8 mouse cellular contexts compared by ENCODE assay signal in genomic region chr2:158886571-158886970, GRCm38 (mm10).
DNase-seq lines count a peak whose midpoint lies in the region; ATAC-seq and TF ChIP-seq lines count a peak whose summit lies in the region.

No protein-coding gene starts in this region.

- TF ChIP-seq CTCF in lung, embryonic 14.5 days (IDR thresholded peaks at IDR 0.05; ENCODE audit: low read depth) = peak; percentile 56

- H3K4me1 ChIP-seq in forebrain, embryonic 14.5 days (ENCODE audit: control insufficient read depth, insufficient read depth, low read length) = no peaks in the 10 kb centered on the region
- H3K4me1 ChIP-seq in forebrain, embryonic 11.5 days (replicated peaks; ENCODE audit: control insufficient read depth, insufficient read depth, low read length) = no peaks in the 10 kb centered on the region
- no peaks in the 10 kb centered on the region for H3K4me1 ChIP-seq in neural tube, embryonic 11.5 days (ENCODE audit: control insufficient read depth, insufficient read depth, low read length)
- no peaks in the 10 kb centered on the region for H3K4me1 ChIP-seq in neural tube, embryonic 15.5 days
- no peaks in the 10 kb centered on the region for H3K4me1 ChIP-seq in lung, embryonic 14.5 days (ENCODE audit: insufficient read depth)

- no peaks in the 10 kb centered on the region for H3K36me3 ChIP-seq in forebrain, embryonic 14.5 days (ENCODE audit: control insufficient read depth, insufficient read depth, low read length)
- no peaks in the 10 kb centered on the region for H3K36me3 ChIP-seq in forebrain, embryonic 11.5 days (ENCODE audit: control insufficient read depth, insufficient read depth, low read length)
- H3K36me3 ChIP-seq in neural tube, embryonic 11.5 days (ENCODE audit: control insufficient read depth, insufficient read depth, low read length) = no peaks in the 10 kb centered on the region
- no peaks in the 10 kb centered on the region for H3K36me3 ChIP-seq in neural tube, embryonic 15.5 days
- no peaks in the 10 kb centered on the region for H3K36me3 ChIP-seq in lung, embryonic 14.5 days (ENCODE audit: insufficient read depth)

- peak; percentile 35 for DNase-seq in forebrain, embryonic 14.5 days (ENCODE audit: low spot score)
- DNase-seq in forebrain, embryonic 11.5 days (ENCODE audit: low spot score) = no peak
- peak; percentile 57 for DNase-seq in neural tube, embryonic 11.5 days (ENCODE audit: low spot score)
- peak; percentile 62 for DNase-seq in lung, embryonic 14.5 days
- peak; percentile 73 for DNase-seq in thymus, postnatal 4 days
- no peak for DNase-seq in spleen, adult 18-20 months
- DNase-seq in right cerebral cortex, postnatal 14 days = no peak

- H3K27ac ChIP-seq in forebrain, embryonic 14.5 days (ENCODE audit: low read depth, low read length) = no peak overlapping the region
- H3K27ac ChIP-seq in forebrain, embryonic 11.5 days (ENCODE audit: low read depth, low read length) = no peak overlapping the region
- H3K27ac ChIP-seq in neural tube, embryonic 11.5 days (ENCODE audit: low read depth, low read length) = no peak overlapping the region
- H3K27ac ChIP-seq in neural tube, embryonic 15.5 days (replicated peaks) = no peak overlapping the region
- no peak overlapping the region for H3K27ac ChIP-seq in lung, embryonic 14.5 days (ENCODE audit: low read depth)

- no peak overlapping the region for H3K4me2 ChIP-seq in forebrain, embryonic 14.5 days (ENCODE audit: low read length)
- no peak overlapping the region for H3K4me2 ChIP-seq in forebrain, embryonic 11.5 days (ENCODE audit: low read depth, low read length, severe bottlenecking)
- H3K4me2 ChIP-seq in neural tube, embryonic 11.5 days (ENCODE audit: low read depth) = no peak overlapping the region
- no peak overlapping the region for H3K4me2 ChIP-seq in neural tube, embryonic 15.5 days
- H3K4me2 ChIP-seq in lung, embryonic 14.5 days = no peak overlapping the region

- H3K4me3 ChIP-seq in forebrain, embryonic 14.5 days (ENCODE audit: low read depth, low read length) = no peak overlapping the region
- H3K4me3 ChIP-seq in forebrain, embryonic 11.5 days (ENCODE audit: low read depth, low read length) = no peak overlapping the region
- no peak overlapping the region for H3K4me3 ChIP-seq in neural tube, embryonic 11.5 days (ENCODE audit: low read depth, low read length)
- H3K4me3 ChIP-seq in neural tube, embryonic 15.5 days (replicated peaks) = no peak overlapping the region
- H3K4me3 ChIP-seq in lung, embryonic 14.5 days (ENCODE audit: low read depth, low read length) = no peak overlapping the region

- WGBS in forebrain, embryonic 14.5 days = 49% methylated on average over 6 of the region's 6 CpGs
- 51% methylated on average over 6 of the region's 6 CpGs for WGBS in forebrain, embryonic 11.5 days
- WGBS in neural tube, embryonic 11.5 days = 58% methylated on average over 6 of the region's 6 CpGs
- 58% methylated on average over 6 of the region's 6 CpGs for WGBS in neural tube, embryonic 15.5 days
- 52% methylated on average over 6 of the region's 6 CpGs for WGBS in lung, embryonic 14.5 days

- no peak for ATAC-seq in forebrain, embryonic 14.5 days
- ATAC-seq in forebrain, embryonic 11.5 days (replicated peaks; ENCODE audit: low FRiP score) = no peak
- ATAC-seq in neural tube, embryonic 11.5 days (ENCODE audit: insufficient read depth, low FRiP score, low TSS enrichment) = no peak
- ATAC-seq in neural tube, embryonic 15.5 days (ENCODE audit: low FRiP score) = no peak
- no peak for ATAC-seq in lung, embryonic 14.5 days (ENCODE audit: insufficient read depth)

- no peaks in the 10 kb centered on the region for H3K9me3 ChIP-seq in forebrain, embryonic 14.5 days (replicated peaks; ENCODE audit: control insufficient read depth, low read length)
- no peaks in the 10 kb centered on the region for H3K9me3 ChIP-seq in forebrain, embryonic 11.5 days (ENCODE audit: control insufficient read depth, low read length)
- H3K9me3 ChIP-seq in neural tube, embryonic 11.5 days (ENCODE audit: control insufficient read depth, low read length) = no peaks in the 10 kb centered on the region
- H3K9me3 ChIP-seq in neural tube, embryonic 15.5 days (replicated peaks) = no peaks in the 10 kb centered on the region
- no peaks in the 10 kb centered on the region for H3K9me3 ChIP-seq in lung, embryonic 14.5 days (ENCODE audit: low read depth, low read length)

- no peaks in the 10 kb centered on the region for H3K27me3 ChIP-seq in forebrain, embryonic 14.5 days (replicated peaks; ENCODE audit: control insufficient read depth, insufficient read depth, low read length)
- no peaks in the 10 kb centered on the region for H3K27me3 ChIP-seq in forebrain, embryonic 11.5 days (ENCODE audit: control insufficient read depth, insufficient read depth, low read length)
- H3K27me3 ChIP-seq in neural tube, embryonic 11.5 days (ENCODE audit: control insufficient read depth, insufficient read depth, low read length) = no peaks in the 10 kb centered on the region
- H3K27me3 ChIP-seq in neural tube, embryonic 15.5 days (replicated peaks) = no peaks in the 10 kb centered on the region
- no peaks in the 10 kb centered on the region for H3K27me3 ChIP-seq in lung, embryonic 14.5 days (ENCODE audit: insufficient read depth, low read length)

- H3K9ac ChIP-seq in forebrain, embryonic 14.5 days (ENCODE audit: low read length) = no peak overlapping the region
- H3K9ac ChIP-seq in forebrain, embryonic 11.5 days (ENCODE audit: low read length) = no peak overlapping the region
- no peak overlapping the region for H3K9ac ChIP-seq in neural tube, embryonic 11.5 days (ENCODE audit: low read length)
- no peak overlapping the region for H3K9ac ChIP-seq in neural tube, embryonic 15.5 days (replicated peaks)
- no peak overlapping the region for H3K9ac ChIP-seq in lung, embryonic 14.5 days

Comparison
In these comparisons a context has a peak if more than half of its experiments do, and no peak if none do; other contexts are left out.
1. DNase-seq: peak in forebrain, embryonic 14.5 days (single experiment), neural tube, embryonic 11.5 days (single experiment), lung, embryonic 14.5 days (single experiment) and thymus, postnatal 4 days (single experiment); none in forebrain, embryonic 11.5 days (single experiment), spleen, adult 18-20 months (0 of 2) and right cerebral cortex, postnatal 14 days (single experiment).